Mouse (Mus musculus) forebrain, embryonic 10.5 days (tissue): ENCODE data around the gene Slc8a2. TPM values are rescaled to one million over a fixed set of nuclear protein-coding genes. Genes with fewer than 3 reads are reported as not detected.

Source experiments
- DNase-seq: peaks from one replicate; pipeline ENCODE4 v3.0.0-alpha.2; 2017; ENCODE audit warnings: low spot score; ENCODE audit errors: extremely low spot score
- H3K27ac ChIP-seq: fragments of 300-500 bp; sonication (generic); 2 replicates; pipeline ENCODE4 v1.5.1; 2016; ENCODE audit warnings: mild to moderate bottlenecking
- H3K27me3 ChIP-seq: fragments of 300-500 bp; sonication (generic); 2 replicates; pipeline ENCODE4 v1.6.1; 2016; ENCODE audit warnings: mild to moderate bottlenecking; ENCODE audit not compliant: poor library complexity, severe bottlenecking
- H3K36me3 ChIP-seq: fragments of 300-500 bp; sonication (generic); replicated peaks from 2 replicates; pipeline ENCODE4 v1.6.1; 2016; ENCODE audit warnings: mild to moderate bottlenecking, moderate library complexity
- H3K4me1 ChIP-seq: fragments of 300-500 bp; sonication (generic); 2 replicates; pipeline ENCODE4 v1.6.1; 2016
- H3K4me3 ChIP-seq: fragments of 300-500 bp; sonication (generic); 2 replicates; pipeline ENCODE4 v1.5.1; 2016; ENCODE audit warnings: mild to moderate bottlenecking, moderate library complexity
- H3K9me3 ChIP-seq: fragments of 300-500 bp; sonication (generic); 2 replicates; pipeline ENCODE4 v1.6.1; 2016; ENCODE audit warnings: mild to moderate bottlenecking, moderate library complexity
- WGBS: fragments of 180-500 bp; shearing (Covaris S2); methylation state at CpG from one replicate; pipeline ENCODE4 v1.1.7; 2016; 5-methylcytosine and 5-hydroxymethylcytosine counted together
- polyA plus RNA-seq: library from polyadenylated mRNA; unstranded; fragments of >200 nt; fragmentation: Nextera tagmentation; extraction: Ambion mirVana; gene quantifications from 2 replicates; pipeline ENCODE4 v1.2.1, GENCODE M21; 2016

Gene Slc8a2
- polyA plus RNA-seq, 1 experiment from 2014 or later: 0.22 TPM

GRCm38 (mm10) chr7:16129846-16130691, 443 bp downstream of the Slc8a2 start:
- peaks cover 52% of the 10 kb centered on the region for H3K4me1 ChIP-seq
- 2% methylated on average over 38 of the region's 38 CpGs for WGBS
- peaks cover 11% of the 10 kb centered on the region for H3K36me3 ChIP-seq
- no peaks in the 10 kb centered on the region for H3K9me3 ChIP-seq
- H3K27me3 ChIP-seq: peaks cover 18% of the 10 kb centered on the region
- H3K27ac ChIP-seq: peak overlapping the region; percentile 88
- peak overlapping the region; percentile 75 for H3K4me3 ChIP-seq
- peak; percentile 86 for DNase-seq

DNA sequence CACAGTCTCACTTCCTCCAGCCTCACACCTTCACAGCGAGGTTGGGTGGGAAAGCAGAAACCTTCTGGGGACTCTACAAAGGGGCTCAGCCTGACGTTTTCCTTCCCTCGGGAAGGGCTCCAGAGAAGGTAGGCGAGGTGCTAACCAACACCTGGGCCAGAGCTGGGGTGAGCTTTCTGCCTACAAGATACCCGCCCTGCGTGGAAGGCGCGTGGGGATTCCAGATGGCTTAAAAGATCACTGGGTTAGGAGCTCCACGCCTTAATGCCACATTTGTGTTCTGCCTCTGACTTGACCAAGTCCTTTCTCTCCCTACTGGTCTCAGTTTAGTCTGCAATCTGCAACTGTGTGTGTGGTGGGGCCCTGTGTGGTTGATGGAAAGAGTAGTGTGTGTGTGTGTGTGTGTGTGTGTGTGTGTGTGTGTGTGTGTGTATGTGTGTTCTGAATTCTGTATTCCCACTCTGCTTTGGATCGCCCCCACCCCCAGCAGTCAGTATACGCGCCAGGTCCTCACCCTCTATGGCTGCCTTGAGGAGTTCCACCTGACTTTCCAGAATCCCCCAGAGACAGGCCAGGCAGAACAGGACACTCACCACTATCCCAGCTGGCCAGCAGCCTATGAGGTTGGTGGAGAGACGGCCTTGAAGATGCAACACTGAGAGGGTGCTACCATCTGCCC, 1.5 kb downstream of the Slc8a2 start:
- peaks cover 52% of the 10 kb centered on the region for H3K4me1 ChIP-seq
- 46% methylated on average over 13 of the region's 13 CpGs for WGBS
- H3K9me3 ChIP-seq: no peaks in the 10 kb centered on the region
- H3K27me3 ChIP-seq: peaks cover 18% of the 10 kb centered on the region
- H3K27ac ChIP-seq: peak overlapping the region; percentile 88; the same call in 1 of the 2 replicates
- no peak for DNase-seq
- peaks cover 5% of the 10 kb centered on the region for H3K36me3 ChIP-seq
- peak overlapping the region; percentile 75 for H3K4me3 ChIP-seq

DNA sequence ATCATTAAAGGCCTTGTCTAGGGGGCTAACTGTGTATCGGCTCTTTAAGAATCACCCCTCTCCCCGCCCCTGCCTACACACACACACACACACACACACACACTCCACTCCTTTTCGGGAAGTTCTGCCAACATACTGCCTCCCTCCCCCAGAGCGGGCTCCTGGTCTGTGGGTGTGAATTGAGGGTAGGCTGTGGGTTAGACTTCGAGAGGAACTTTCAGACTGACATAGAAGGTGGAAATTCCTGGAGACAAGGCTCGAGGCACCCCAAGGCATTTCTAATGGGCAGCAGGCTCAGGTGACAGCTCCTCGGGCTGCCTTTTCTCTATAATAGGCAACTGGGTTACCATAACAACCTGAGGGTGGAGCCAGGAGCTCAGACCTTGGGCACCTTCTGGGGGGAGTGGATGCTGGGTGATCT, 2.5 kb downstream of the Slc8a2 start:
- DNase-seq: peak; percentile 51
- Histone ChIP-seq H3K4me3 (peak overlapping the region; percentile 75; the same call in 1 of the 2 replicates), H3K4me1 (peaks cover 52% of the 10 kb centered on the region), H3K9me3 (no peaks in the 10 kb centered on the region), H3K27me3 (peaks cover 18% of the 10 kb centered on the region), H3K27ac (0 out of 2 replicates have a peak overlapping the region, but pooled peaks have one; percentile 2), H3K36me3 (peaks cover 4% of the 10 kb centered on the region)
- WGBS: 17% methylated on average over 7 of the region's 7 CpGs

- peaks cover 52% of the 10 kb centered on the region for H3K4me1 ChIP-seq
- DNase-seq: no peak
- H3K27ac ChIP-seq: no peak overlapping the region; the same call in 1 of the 2 replicates
- H3K9me3 ChIP-seq: no peaks in the 10 kb centered on the region
- WGBS: 72% methylated on average over 3 of the region's 3 CpGs
- H3K4me3 ChIP-seq: no peak overlapping the region
- H3K36me3 ChIP-seq: peaks cover 4% of the 10 kb centered on the region
- peaks cover 18% of the 10 kb centered on the region for H3K27me3 ChIP-seq
Observed at GRCm38 (mm10) chr7:16132926-16133325, 3.3 kb downstream of the Slc8a2 start.

GRCm38 (mm10) chr7:16133691-16134090, 4.1 kb downstream of the Slc8a2 start:
- no peak for DNase-seq
- peaks cover 18% of the 10 kb centered on the region for H3K27me3 ChIP-seq
- no peaks in the 10 kb centered on the region for H3K9me3 ChIP-seq
- H3K36me3 ChIP-seq: peaks cover 4% of the 10 kb centered on the region
- no peak overlapping the region for H3K27ac ChIP-seq
- H3K4me1 ChIP-seq: peaks cover 51% of the 10 kb centered on the region
- no peak overlapping the region for H3K4me3 ChIP-seq
- WGBS: 86% methylated on average over 9 of the region's 9 CpGs

DNA sequence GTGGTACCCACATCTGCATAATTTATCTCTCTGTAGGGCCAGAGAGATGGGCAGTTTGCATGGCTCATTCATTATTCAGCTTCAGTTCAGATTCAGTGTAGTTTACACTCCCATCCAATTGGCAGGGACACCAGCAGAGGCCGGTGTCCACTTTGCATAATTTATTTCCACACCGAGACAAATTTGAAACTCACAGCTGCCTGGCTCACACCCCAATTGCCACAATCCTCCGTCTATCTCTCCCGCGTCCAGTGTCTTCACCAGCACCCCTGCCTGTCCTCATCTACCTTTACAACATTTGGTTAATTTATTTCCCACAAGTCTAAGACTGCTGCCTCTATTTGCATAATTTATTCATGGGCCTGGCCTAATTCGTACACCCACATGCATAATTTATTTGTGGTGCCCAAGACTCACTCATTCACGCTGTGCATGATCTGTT, 5.3 kb downstream of the Slc8a2 start:
- Histone ChIP-seq H3K9me3 (no peaks in the 10 kb centered on the region), H3K4me3 (no peak overlapping the region; the same call in 1 of the 2 replicates), H3K27me3 (peaks cover 18% of the 10 kb centered on the region), H3K4me1 (peaks cover 38% of the 10 kb centered on the region), H3K27ac (no peak overlapping the region), H3K36me3 (peaks cover 7% of the 10 kb centered on the region)
- 84% methylated on average over 7 of the region's 7 CpGs for WGBS
- no peak for DNase-seq

DNA sequence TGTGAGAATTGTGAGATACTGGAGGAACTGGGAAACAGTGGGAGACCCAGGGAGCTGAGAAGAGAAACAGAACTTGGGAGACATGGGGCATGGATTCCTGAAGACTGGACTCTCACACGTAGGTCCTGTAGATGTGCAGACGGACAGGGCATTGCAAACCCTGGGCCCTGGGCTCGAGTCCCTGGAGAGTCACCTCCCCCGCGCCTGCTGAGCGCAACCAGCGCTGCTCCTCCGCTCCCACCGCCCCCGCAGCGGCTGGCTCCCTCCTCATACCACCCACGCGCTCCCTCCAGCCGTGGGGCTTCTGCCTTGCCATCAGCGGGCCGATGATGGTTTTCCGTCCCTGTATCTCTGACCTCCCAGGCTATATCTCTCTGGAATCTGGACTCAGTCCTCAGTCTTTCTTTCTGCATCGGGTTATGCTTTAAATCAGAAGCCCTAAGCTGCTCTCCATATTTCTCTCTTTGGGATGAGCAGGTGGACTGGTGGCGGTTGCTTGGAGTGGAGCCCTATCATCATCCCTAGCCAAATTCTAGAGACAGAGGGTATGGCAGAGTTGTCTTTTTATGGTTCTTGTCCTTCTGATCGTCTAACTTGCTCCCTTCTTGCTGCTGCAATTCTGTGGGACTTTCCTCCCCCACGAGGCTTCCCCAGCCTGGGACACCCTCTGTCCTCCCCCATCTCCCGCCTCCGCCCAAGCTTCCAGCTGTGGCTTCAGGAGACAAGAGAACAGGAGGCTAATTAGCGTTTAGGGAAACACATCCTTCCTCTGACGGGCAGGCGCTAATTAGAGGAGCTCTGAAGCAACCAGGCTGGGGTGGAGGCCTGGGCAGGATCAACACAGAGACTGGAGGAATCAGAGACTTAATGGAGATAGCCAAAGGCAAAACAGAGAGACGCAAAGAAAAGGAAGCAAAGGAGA, 17.1 kb downstream of the Slc8a2 start:
- Histone ChIP-seq H3K4me3 (no peak overlapping the region), H3K36me3 (peaks cover 8% of the 10 kb centered on the region; the same call in 1 of the 2 replicates), H3K9me3 (no peaks in the 10 kb centered on the region), H3K27me3 (peaks cover 22% of the 10 kb centered on the region), H3K27ac (no peak overlapping the region), H3K4me1 (peaks cover 18% of the 10 kb centered on the region)
- DNase-seq: no peak
- WGBS: 33% methylated on average over 27 of the region's 27 CpGs

DNA sequence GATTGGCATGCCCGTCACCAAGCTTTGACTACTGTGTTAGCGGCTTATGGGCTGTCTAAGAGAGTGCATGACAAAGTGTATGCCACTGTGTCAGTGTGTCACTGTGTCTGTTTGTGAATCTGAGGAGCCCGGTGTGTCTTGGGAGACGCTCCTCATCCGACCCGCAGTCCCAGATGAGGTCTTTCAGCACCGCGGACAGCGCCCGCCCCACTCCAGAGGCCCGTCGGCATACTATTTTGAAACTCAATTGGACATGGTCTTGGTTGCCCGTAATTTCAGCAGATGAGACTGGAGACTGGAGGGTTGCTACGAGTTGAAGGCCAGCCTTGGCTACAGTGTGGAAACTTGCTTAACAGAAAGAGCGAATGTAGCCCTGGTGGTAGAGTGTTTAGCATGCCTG, 18.0 kb downstream of the Slc8a2 start:
- WGBS: 20% methylated on average over 15 of the region's 15 CpGs

DNA sequence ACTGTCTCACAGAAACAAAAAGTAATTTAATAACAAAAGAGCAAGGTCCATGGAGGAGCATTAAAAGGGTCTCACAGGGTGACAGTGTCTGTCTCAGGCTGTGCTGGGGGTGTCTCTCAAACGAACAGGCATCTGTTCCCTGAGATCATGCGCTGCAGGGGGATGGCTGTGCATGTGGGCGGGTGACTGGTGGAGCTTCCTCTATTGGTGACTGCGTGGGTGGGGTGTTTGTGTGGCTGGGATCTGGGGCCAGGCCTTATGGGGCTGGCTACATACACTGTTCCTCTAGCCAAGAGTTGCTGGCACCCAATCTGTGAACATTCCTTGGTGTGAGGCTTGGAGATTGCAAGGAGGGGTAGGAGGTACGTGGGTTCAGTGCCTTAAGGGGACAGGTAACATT, 19.6 kb downstream of the Slc8a2 start:
- peaks cover 22% of the 10 kb centered on the region for H3K27me3 ChIP-seq
- H3K4me3 ChIP-seq: no peak overlapping the region
- WGBS: 70% methylated on average over 5 of the region's 5 CpGs
- DNase-seq: no peak
- peaks cover 8% of the 10 kb centered on the region; the same call in 1 of the 2 replicates for H3K36me3 ChIP-seq
- H3K27ac ChIP-seq: no peak overlapping the region
- H3K9me3 ChIP-seq: no peaks in the 10 kb centered on the region
- H3K4me1 ChIP-seq: peaks cover 18% of the 10 kb centered on the region

More for the DNA sequence above, 18.0 kb downstream of the Slc8a2 start:
- H3K27ac ChIP-seq: no peak overlapping the region
- peaks cover 22% of the 10 kb centered on the region for H3K27me3 ChIP-seq
- no peaks in the 10 kb centered on the region for H3K9me3 ChIP-seq
- H3K4me1 ChIP-seq: peaks cover 18% of the 10 kb centered on the region
- DNase-seq: peak; percentile 69
- no peak overlapping the region for H3K4me3 ChIP-seq
- peaks cover 8% of the 10 kb centered on the region; the same call in 1 of the 2 replicates for H3K36me3 ChIP-seq

GRCm38 (mm10) chr7:16150191-16151145, 20.8 kb downstream of the Slc8a2 start:
- Histone ChIP-seq H3K36me3 (no peaks in the 10 kb centered on the region), H3K4me3 (no peak overlapping the region), H3K27me3 (peaks cover 17% of the 10 kb centered on the region), H3K27ac (no peak overlapping the region), H3K4me1 (peaks cover 18% of the 10 kb centered on the region), H3K9me3 (no peaks in the 10 kb centered on the region)
- no peak for DNase-seq
- WGBS: 81% methylated on average over 9 of the region's 9 CpGs

- 15% methylated on average over 10 of the region's 10 CpGs for WGBS
- peaks cover 1% of the 10 kb centered on the region for H3K4me1 ChIP-seq
- H3K36me3 ChIP-seq: no peaks in the 10 kb centered on the region
- no peaks in the 10 kb centered on the region for H3K9me3 ChIP-seq
- peak; percentile 61 for DNase-seq
- H3K27ac ChIP-seq: no peak overlapping the region
- H3K4me3 ChIP-seq: no peak overlapping the region
- H3K27me3 ChIP-seq: peaks cover 14% of the 10 kb centered on the region
Observed at GRCm38 (mm10) chr7:16153522-16153921, 23.9 kb downstream of the Slc8a2 start.
